Mouse (Mus musculus) olfactory bulb, adult 2 months (tissue): ENCODE data around the gene Prr7.

Source experiments
- CTCF ChIP-seq: fragments of 200-500 bp; IDR thresholded peaks from 2 replicates; pipeline ENCODE4 v1.5.1; 2012; ENCODE audit warnings: low read depth, mild to moderate bottlenecking, low read length, moderate library complexity; ENCODE audit not compliant: insufficient read depth
- POLR2A ChIP-seq: fragments of 200-500 bp; IDR thresholded peaks from 2 replicates; pipeline ENCODE4 v1.6.1; 2012; ENCODE audit warnings: mild to moderate bottlenecking, low read depth, low read length, moderate library complexity; ENCODE audit not compliant: insufficient read depth

GRCm38 (mm10) chr13:55462965-55463364 is 1.1 kb upstream of the Prr7 start:
- TF ChIP-seq POLR2A (no peak), CTCF (no peak)
